Mouse (Mus musculus) bone marrow macrophage, adult 2 months (primary cell): ENCODE data around the gene Galnt11.

Experiments
- CTCF ChIP-seq: IDR thresholded peaks from 2 replicates; pipeline ENCODE4 v1.5.1; 2012; ENCODE audit warnings: low read depth, mild to moderate bottlenecking, low read length, moderate library complexity
- POLR2A ChIP-seq: IDR thresholded peaks from 2 replicates; pipeline ENCODE4 v1.6.1; 2012; ENCODE audit warnings: mild to moderate bottlenecking, low read depth, low read length, borderline replicate concordance

- TF ChIP-seq CTCF: no peak
- no peak for TF ChIP-seq POLR2A
These were observed 40.6 kb downstream of the Galnt11 start for GRCm38 (mm10) chr5:25262266-25262665.
